Mouse (Mus musculus): ENCODE measurements at regions not wholly inside any gene's neighbourhood (a gene's known extent, or its start where the extent isn't known, plus 50 kb on each side); places are given as distances from the start of the nearest gene placed in this dataset.

GRCm38 (mm10) chr2:137608506-137608905, 492.1 kb upstream of the Jag1 start:
- TF ChIP-seq CTCF (IDR thresholded peaks at IDR 0.05; ENCODE audit: borderline replicate concordance, insufficient read depth, low read length) (no peak), POLR2A (IDR thresholded peaks at IDR 0.05; ENCODE audit: low read depth, low read length) (no peak)

Measured in embryonic fibroblast, embryonic 13.5 days (primary cell).